Mouse (Mus musculus): ENCODE data around the gene Stpg2.
"Not testable (repeated sequence)": the region's sequence is repeated elsewhere in the genome, so short reads cannot be mapped to it uniquely, and the experiment has no call there.

The Stpg2 gene

DNA sequence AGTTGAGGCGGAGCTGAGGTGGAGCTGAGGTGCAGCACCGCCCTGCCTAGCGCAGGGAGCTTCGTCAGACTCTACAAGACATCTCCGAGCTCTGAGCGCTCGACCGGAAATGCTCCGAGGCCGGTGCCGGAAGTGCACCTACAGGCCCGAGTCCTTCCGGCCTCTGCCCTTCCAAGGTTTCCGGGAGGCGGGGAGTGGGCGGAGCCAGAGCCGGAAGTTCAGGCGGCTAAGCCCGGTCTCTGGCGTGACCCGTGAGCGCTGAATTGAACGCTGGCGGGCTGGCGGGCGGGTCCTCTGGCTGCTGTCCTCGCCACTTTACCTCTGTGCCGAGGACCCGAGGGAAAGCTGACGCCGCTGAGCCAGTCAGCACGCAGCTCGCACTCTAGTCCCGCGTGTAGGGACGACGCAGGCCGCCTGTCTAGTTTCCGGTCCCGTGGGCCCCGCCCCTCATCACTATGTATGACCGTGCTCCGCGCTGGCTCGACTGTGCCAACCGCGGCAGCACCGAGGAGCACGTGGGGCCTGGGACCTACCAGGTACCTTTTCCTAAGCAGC, at the start of gene Stpg2:
TSS of gene Stpg2 (plus strand) at position 251 of the 555 bp plus-strand sequence.
- DNase-seq (ENCODE audit: low read depth, low spot score), result peak; percentile 93

DNA sequence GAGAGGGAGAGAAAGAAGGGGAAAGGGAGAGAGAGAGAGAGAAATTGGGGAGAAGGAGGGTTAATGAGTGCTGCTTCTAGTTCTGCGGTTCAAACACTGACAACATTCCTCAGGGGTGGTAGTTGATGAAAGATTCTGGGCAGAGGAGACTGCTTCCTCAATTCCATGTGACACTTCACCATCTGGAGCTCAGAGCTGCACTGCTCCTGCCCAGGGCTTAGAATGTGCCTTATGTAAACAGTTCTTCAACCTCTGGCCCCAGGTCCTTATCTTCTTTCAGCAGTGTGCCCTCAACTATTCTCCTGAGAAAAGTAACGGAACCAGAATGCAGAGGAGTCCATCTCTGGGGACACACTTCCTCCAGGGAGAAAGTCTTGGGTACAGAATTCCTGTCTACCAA, 43.3 kb upstream of the Stpg2 start:
- peak; percentile 9 for DNase-seq (ENCODE audit: low read depth, low spot score)

DNA sequence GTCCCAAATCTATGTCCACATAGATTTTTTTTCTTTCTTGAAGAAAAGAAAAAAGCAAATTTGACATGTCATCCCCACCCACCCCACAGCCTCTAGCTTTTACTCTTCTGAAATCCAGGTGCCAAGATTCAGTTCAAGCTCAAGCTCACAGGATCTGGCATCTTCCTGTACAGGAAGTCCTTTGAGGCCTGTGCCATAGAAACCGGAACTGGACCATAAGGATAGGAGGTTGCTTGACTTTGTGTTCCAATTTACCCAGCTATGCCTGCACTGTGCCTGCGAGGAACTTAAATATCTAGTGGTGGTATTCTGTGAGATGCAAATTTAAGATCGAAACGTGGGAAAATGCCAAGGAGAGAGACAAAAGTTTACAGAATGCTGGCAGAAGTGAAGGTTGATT, 42.8 kb upstream of the Stpg2 start:
- DNase-seq (ENCODE audit: low read depth, low spot score), result no peak

DNA sequence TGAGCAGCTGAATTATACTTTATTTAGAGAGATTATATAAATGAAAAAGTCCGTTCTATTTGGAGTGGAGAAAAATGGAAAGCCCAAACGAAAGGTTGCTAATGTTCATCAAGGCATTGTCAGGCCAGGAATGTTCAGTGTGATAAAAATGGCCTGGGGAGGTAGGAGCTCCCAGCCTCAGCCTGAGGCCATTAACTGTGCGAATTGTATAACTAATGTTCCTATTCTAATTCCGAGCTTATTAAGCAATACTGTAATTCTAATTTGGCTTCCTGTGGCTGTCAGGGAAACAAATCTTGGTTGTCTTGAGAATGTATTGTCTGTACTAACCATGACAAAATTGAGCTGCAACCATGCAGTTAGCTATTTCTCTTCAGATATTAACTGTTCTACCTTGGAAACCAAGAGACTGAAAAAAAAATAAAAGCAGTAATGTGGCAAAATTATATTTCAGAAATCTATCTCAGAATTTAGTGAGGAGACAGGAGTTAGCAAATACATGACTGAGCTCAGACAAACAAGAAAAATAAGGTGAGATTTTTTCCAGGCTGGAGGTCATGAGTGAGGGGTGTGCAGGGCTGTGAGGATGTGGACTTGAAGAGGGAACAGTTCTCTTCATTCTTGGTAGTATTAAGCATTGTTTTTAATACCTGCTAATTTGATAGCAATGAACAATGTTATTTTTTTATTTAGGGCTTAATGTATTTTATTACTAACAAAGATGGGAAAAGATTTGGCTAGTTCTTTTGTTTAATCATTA, 36.8 kb upstream of the Stpg2 start:
- DNase-seq (ENCODE audit: low read depth, low spot score), result peak; percentile 9

DNA sequence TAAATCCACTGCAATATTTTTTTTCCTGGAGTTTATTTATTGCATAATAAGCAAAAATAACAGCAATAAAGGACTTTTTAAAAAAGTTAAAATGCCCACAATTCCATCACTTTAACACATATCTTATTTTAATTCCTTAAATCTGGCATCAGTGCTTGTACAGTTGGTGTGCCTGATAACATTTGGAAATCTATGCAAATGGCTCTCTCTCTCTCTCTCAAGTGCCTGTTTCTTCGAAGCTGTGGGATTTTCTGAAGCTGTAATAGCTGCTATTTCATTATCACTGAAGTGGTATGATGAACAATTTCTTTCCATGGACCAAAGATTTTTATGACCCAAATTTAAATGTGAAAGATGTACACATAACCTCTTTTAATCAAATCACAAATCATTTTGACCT, 35.8 kb upstream of the Stpg2 start:
- DNase-seq (ENCODE audit: low read depth, low spot score), result no peak

DNA sequence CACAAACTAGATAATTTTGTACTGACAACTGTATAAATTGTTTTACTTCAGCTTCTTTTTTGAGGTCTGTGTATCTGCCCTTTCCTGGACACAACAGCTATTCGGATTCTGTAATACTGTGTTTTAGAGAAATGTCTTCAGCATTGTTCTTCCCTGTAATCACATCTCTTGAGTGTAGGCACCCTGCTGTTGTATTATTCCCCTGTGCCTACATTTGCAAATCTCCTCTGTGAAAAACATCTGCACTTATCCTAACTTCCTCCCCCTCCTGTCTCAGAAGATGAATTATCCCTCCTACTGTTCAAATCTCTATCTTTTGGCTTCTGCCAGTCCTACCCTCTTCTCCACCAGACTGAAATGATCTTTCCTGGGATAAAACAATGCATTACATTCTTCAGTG, 28.6 kb upstream of the Stpg2 start:
- no peak for DNase-seq (ENCODE audit: low read depth, low spot score)

DNA sequence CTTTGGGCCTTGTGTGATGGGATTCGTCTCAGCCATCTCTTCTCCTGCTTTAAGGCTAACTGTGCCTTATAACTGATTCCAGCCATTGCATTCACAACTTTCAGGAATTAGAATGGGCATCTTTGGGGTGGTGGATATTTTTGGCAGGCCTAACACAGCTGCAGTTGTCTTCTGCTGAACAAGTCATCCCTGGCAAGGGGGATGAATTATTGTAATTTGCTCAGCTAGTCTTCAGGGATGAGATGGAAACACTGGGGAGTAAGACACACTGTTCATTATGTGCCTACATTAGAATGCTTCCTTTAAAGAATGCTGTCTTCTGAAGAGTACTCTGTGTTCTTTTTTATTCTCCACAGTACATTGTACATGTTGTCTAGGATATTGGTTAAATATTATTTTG, 14.0 kb upstream of the Stpg2 start:
- no peak for DNase-seq (ENCODE audit: low read depth, low spot score)

GRCm38 (mm10) chr3:139193917-139194316, 11.6 kb upstream of the Stpg2 start:
- no peak for DNase-seq (ENCODE audit: low read depth, low spot score)

DNA sequence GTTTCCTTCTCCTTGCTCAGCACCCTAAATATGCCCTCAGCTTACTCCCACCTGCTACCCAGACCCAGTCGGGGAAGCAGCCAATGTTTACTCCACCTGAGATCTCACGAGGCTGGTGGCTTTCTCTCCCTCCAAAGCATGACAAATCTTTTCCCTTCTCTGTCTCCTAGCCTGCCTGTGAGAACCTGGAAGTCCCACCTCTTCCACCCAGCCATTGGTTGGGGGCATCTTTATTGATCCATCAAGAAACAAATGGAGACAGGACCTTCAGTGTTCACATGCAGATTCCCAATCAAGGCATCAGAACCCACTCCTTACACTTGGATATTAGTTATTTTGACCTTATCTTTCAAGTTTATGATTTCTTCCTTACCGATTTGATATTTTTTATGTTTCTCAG, 7.1 kb upstream of the Stpg2 start:
- no peak for DNase-seq (ENCODE audit: low read depth, low spot score)

GRCm38 (mm10) chr3:139200324-139200723, 5.2 kb upstream of the Stpg2 start:
- DNase-seq (ENCODE audit: low read depth, low spot score), result no peak

GRCm38 (mm10) chr3:139216945-139217344, 11.5 kb downstream of the Stpg2 start:
- DNase-seq (ENCODE audit: low read depth, low spot score), result no peak

GRCm38 (mm10) chr3:139225123-139225522, 19.6 kb downstream of the Stpg2 start:
- no peak for DNase-seq (ENCODE audit: low read depth, low spot score)

DNA sequence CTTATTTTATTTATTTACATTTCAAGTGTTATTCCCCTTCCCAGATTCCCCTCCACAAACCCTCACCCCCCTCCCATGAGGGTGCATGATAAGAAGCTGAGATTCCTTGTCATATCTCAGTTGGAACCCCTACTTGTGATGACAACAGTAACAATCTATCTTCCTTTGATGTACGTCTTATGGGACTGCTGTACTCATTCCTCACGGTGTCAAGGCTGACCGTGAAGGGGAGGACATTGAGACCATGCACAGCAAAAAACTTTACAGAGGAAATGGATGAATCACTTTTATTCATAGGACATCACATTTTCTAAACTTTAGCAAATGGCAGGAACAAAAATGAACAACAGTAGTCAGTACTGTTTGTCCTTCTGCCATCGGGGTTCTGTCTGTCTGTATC, 21.3 kb downstream of the Stpg2 start:
- no peak for DNase-seq (ENCODE audit: low read depth, low spot score)

DNA sequence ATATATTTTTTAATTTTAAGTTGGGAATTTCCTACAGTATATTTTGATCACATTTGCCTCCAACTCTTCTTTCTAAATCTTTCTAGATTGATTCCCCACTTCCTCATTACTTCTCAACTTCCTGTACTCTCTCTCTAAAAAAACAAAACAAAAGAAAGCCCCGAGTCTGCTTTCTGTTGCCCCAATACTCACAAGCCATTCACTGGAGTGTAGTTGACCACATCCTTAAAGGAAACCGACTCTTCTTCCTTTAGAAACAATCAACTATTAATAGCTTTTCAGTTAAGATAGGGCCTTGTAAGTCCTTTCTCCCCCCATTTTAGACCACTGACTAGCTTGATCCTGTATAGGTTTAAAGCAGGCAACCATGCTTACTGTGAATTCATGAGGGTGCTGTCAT, 39.7 kb downstream of the Stpg2 start:
- no peak for DNase-seq (ENCODE audit: low read depth, low spot score)

- DNase-seq (ENCODE audit: low read depth, low spot score), result peak; percentile 35
Measured at GRCm38 (mm10) chr3:139246508-139246907, 41.0 kb downstream of the Stpg2 start.

GRCm38 (mm10) chr3:139262359-139262758, 56.9 kb downstream of the Stpg2 start:
- not testable (repeated sequence) for DNase-seq (ENCODE audit: low read depth, low spot score)

DNA sequence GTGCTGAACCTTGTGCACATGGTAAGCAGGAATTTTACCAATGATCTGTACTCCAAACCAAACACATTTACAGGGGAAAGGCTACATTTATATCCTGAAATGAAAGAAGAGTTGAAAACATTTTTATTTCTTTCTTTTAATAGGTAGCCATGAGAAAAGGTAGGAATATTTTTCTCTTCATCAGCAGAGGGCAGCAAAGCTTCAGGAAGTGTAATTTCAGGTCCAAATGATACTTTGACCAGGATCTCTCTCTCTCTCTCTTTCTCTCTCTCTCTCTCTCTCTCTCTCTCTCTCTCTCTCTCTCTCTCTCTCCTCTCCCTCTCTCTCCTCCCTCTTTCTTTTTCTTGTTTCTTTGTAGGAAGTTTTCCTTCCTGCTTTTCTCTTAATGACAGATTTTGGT, 92.4 kb downstream of the Stpg2 start:
- DNase-seq (ENCODE audit: low read depth, low spot score), result peak; percentile 33

DNA sequence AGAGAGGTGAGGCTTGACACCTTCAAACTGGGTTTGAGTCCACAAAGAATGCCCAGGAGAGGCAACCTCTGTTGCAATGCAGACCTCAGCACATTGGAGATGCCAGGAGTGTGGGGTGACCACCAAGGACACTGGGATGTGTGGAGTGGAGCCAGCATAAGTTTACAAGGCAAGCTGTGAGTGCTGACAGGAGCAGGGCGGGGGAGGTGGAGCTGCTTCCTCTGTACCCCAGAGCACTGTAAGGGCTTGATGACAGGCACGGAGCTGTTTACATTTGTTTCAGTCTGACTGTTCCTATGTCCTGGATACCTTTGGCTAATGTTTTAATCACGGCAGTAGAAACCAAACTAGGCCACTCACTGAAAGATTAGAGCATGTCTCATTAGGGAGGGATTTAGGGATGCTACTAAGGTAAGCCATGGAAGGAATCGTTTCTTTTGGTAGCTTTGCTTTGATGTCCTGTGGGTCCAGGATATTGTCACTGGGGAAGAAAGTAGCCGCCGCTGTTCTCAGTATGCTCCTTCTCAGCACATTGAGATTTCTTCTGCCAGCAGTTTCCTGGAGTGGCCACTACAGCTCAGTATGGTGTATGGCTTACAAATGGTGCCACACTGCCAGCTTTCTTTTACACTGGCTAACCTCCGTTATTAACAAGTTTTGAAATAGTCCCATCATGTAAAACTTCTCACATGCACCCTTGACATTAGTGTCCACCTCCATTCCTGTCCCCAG, 102.8 kb downstream of the Stpg2 start:
- DNase-seq (ENCODE audit: low read depth, low spot score), result no peak

GRCm38 (mm10) chr3:139311721-139312120, 106.2 kb downstream of the Stpg2 start:
- DNase-seq (ENCODE audit: low read depth, low spot score), result no peak

GRCm38 (mm10) chr3:139380494-139380893, 175.0 kb downstream of the Stpg2 start:
- no peak for DNase-seq (ENCODE audit: low read depth, low spot score)

DNA sequence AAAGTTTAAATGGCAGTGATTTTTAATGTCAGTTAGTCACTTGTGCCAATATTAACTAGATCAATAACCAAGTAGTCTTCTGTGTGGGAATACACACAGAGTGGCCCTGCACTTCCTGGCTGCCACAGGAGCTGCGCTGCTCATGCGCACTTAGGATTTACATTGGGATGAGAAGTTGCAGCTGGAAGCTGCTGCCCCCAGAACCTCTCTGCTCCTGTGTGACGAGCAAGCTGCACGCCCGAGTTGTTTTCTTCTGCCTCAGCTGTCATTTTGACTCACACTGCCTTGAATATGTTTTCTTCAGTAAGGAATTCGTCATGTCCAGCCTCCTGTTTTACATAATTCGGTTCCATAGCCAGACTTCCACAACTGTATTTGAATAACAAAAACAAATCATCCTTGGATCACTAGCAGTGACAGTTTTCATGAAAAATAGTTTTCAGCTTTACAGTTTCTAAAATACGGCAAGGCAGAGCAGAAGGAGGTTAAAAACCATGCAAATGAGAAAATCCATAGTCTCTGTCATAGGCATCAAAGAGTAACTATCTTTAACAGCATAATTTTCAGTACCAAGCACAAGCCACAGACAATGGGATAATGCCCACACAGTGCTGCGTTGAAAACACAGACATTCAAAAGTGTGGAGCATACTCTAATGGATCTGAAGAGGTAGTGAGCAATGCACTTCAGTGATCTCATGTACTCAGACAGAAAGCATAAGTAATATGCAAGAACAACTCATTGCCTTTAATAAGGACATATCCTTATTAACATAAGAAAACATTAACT, 191.8 kb downstream of the Stpg2 start:
- DNase-seq (ENCODE audit: low read depth, low spot score), result peak; percentile 7

DNA sequence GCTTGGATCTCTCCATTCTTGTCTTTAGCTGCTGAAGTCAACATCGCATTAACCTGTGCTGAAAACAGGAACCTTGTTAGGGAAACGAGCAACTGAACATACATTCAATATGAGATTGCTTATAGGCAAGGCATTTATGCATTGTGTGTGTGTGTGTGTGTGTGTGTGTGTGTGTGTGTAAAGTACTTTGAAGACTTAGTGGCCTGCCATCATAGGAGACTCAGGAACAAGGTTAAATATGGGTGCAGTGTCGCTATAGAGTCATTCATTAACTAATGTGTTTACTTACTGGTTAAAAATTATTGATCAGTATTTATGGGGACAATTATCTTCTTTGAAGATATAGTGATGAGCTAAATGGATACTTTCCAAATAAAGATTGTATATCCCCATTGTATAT, 199.2 kb downstream of the Stpg2 start:
- DNase-seq (ENCODE audit: low read depth, low spot score), result no peak
